Mouse (Mus musculus): Measurements from ENCODE around the gene Sub1. TPM values are rescaled to one million over a fixed set of nuclear protein-coding genes. Genes with fewer than 3 reads are reported as not detected.

The Sub1 gene
- total RNA-seq (2014; rRNA removed) (133 and 184 TPM in 2 replicates), polyA plus RNA-seq (2015; fragmentation: Nextera tagmentation; extraction: Ambion mirVana) (616 and 676 TPM in 2 replicates)

- Histone ChIP-seq H3K9me3 (ENCODE audit: low read length) (no peaks in the 10 kb centered on the region), H3K36me3 (ENCODE audit: insufficient read depth, low read length) (no peaks in the 10 kb centered on the region), H3K9ac (replicated peaks; ENCODE audit: low read length, poor library complexity, severe bottlenecking) (peak within 1 kb of the TSS; percentile 100), H3K4me1 (ENCODE audit: insufficient read depth, low read length) (0 out of 2 replicates have a peak, but pooled peaks cover 3% of the 10 kb centered on the region), H3K4me2 (ENCODE audit: low read depth, low read length, poor library complexity, severe bottlenecking) (peak within 1 kb of the TSS; percentile 81), H3K27ac (ENCODE audit: low read depth, low read length) (peak within 1 kb of the TSS; percentile 87), H3K27me3 (ENCODE audit: insufficient read depth, low read length) (no peaks in the 10 kb centered on the region), H3K4me3 (ENCODE audit: low read depth, low read length) (peak within 1 kb of the TSS; percentile 100)
- WGBS, result 95% methylated on average over 7 of the region's 7 CpGs
- DNase-seq (ENCODE audit: low spot score), result no peak
- no peak for ATAC-seq (ENCODE audit: low FRiP score)
- no peak for TF ChIP-seq CTCF (IDR thresholded peaks at IDR 0.05)
Measured at GRCm38 (mm10) chr15:11996883-11997282, at the start of gene Sub1. Sub1 (minus strand) TSS chr15:11996983.

DNA sequence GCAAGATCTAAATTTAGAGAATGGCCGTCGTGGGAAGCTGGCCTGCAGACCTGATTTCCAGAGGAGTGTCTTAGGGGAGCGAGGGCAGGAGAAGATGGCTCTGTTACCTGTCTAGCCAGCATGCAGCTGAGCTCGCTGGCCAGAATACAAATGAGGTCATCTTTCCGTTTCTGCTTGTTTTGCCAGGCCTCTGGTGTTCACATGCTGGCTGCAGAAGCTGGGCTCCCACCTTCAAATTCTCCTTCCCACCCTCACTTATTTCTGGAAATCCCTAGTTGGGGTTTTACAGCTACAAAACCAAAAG is 43.6 kb upstream of the Sub1 start:
- Histone ChIP-seq H3K27me3 (ENCODE audit: insufficient read depth, low read length) (no peaks in the 10 kb centered on the region), H3K4me1 (ENCODE audit: insufficient read depth, low read length) (peaks cover 4% of the 10 kb centered on the region; the same call in 1 of the 2 replicates), H3K36me3 (ENCODE audit: insufficient read depth, low read length) (no peaks in the 10 kb centered on the region), H3K9ac (replicated peaks; ENCODE audit: low read length, poor library complexity, severe bottlenecking) (no peak overlapping the region), H3K4me3 (ENCODE audit: low read depth, low read length) (no peak overlapping the region), H3K4me2 (ENCODE audit: low read depth, low read length, poor library complexity, severe bottlenecking) (no peak overlapping the region), H3K27ac (ENCODE audit: low read depth, low read length) (peak overlapping the region; percentile 69), H3K9me3 (ENCODE audit: low read length) (no peaks in the 10 kb centered on the region)
- no peak for TF ChIP-seq CTCF (IDR thresholded peaks at IDR 0.05)
- WGBS, result 31% methylated on average over 5 of the region's 5 CpGs
- no peak for DNase-seq (ENCODE audit: low spot score)
- peak; percentile 28; the same call in 1 of the 2 replicates for ATAC-seq (ENCODE audit: low FRiP score)

- peak; percentile 64 for DNase-seq (ENCODE audit: low spot score)
Measured at GRCm38 (mm10) chr15:12039671-12040406, 43.1 kb upstream of the Sub1 start.

DNA sequence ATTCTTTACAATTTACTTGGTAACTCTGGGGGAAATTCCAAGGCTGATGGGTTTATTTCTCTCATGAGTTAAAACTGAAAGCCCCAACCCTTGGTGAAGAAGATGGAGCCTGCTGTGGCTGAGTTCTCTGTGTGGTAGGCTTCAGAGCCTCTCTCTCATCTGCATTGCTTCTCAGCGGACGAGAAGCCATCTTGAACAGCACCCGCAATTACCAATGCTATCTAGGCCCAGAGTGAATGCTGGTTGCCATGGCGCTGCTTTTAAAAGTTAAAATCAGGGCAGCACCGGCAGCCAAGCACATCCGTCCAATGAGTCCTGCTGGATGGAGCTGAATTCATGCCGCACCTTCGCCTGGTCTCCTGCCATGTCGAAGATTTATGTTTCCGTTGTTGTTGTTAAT is 42.5 kb upstream of the Sub1 start:
- H3K27ac ChIP-seq (ENCODE audit: low read depth, low read length), result peak overlapping the region; percentile 69
- no peaks in the 10 kb centered on the region for H3K9me3 ChIP-seq (ENCODE audit: low read length)
- H3K4me1 ChIP-seq (ENCODE audit: insufficient read depth, low read length), result peaks cover 4% of the 10 kb centered on the region; the same call in 1 of the 2 replicates
- no peak for TF ChIP-seq CTCF (IDR thresholded peaks at IDR 0.05)
- ATAC-seq (ENCODE audit: low FRiP score) (peak; percentile 70), DNase-seq (ENCODE audit: low spot score) (peak; percentile 66)
- WGBS, result 28% methylated on average over 10 of the region's 10 CpGs
- no peaks in the 10 kb centered on the region for H3K27me3 ChIP-seq (ENCODE audit: insufficient read depth, low read length)
- 0 out of 2 replicates have a peak overlapping the region, but pooled peaks have one; percentile 16 for H3K4me2 ChIP-seq (ENCODE audit: low read depth, low read length, poor library complexity, severe bottlenecking)
- H3K9ac ChIP-seq (replicated peaks; ENCODE audit: low read length, poor library complexity, severe bottlenecking), result no peak overlapping the region
- H3K36me3 ChIP-seq (ENCODE audit: insufficient read depth, low read length), result no peaks in the 10 kb centered on the region
- H3K4me3 ChIP-seq (ENCODE audit: low read depth, low read length), result no peak overlapping the region

More at GRCm38 (mm10) chr15:12039671-12040406, 43.1 kb upstream of the Sub1 start:
- TF ChIP-seq CTCF (IDR thresholded peaks at IDR 0.05), result no peak
- Histone ChIP-seq H3K4me3 (ENCODE audit: low read depth, low read length) (no peak overlapping the region), H3K36me3 (ENCODE audit: insufficient read depth, low read length) (no peaks in the 10 kb centered on the region), H3K9me3 (ENCODE audit: low read length) (no peaks in the 10 kb centered on the region), H3K4me2 (ENCODE audit: low read depth, low read length, poor library complexity, severe bottlenecking) (0 out of 2 replicates have a peak overlapping the region, but pooled peaks have one; percentile 16), H3K27me3 (ENCODE audit: insufficient read depth, low read length) (no peaks in the 10 kb centered on the region), H3K27ac (ENCODE audit: low read depth, low read length) (peak overlapping the region; percentile 69), H3K9ac (replicated peaks; ENCODE audit: low read length, poor library complexity, severe bottlenecking) (no peak overlapping the region; the same call in 1 of the 2 replicates), H3K4me1 (ENCODE audit: insufficient read depth, low read length) (peaks cover 4% of the 10 kb centered on the region; the same call in 1 of the 2 replicates)
- ATAC-seq (ENCODE audit: low FRiP score), result peak; percentile 87
- 33% methylated on average over 15 of the region's 15 CpGs for WGBS

- peaks cover 4% of the 10 kb centered on the region; the same call in 1 of the 2 replicates for H3K4me1 ChIP-seq (ENCODE audit: insufficient read depth, low read length)
- no peaks in the 10 kb centered on the region for H3K27me3 ChIP-seq (ENCODE audit: insufficient read depth, low read length)
- DNase-seq (ENCODE audit: low spot score) (no peak), ATAC-seq (ENCODE audit: low FRiP score) (no peak)
- no peak overlapping the region for H3K27ac ChIP-seq (ENCODE audit: low read depth, low read length)
- no peaks in the 10 kb centered on the region for H3K36me3 ChIP-seq (ENCODE audit: insufficient read depth, low read length)
- TF ChIP-seq CTCF (IDR thresholded peaks at IDR 0.05), result no peak
- no peak overlapping the region for H3K9ac ChIP-seq (replicated peaks; ENCODE audit: low read length, poor library complexity, severe bottlenecking)
- H3K4me3 ChIP-seq (ENCODE audit: low read depth, low read length), result no peak overlapping the region
- no peak overlapping the region for H3K4me2 ChIP-seq (ENCODE audit: low read depth, low read length, poor library complexity, severe bottlenecking)
- no peaks in the 10 kb centered on the region for H3K9me3 ChIP-seq (ENCODE audit: low read length)
- 80% methylated on average over 10 of the region's 10 CpGs for WGBS
Measured at GRCm38 (mm10) chr15:12037866-12038625, 41.3 kb upstream of the Sub1 start.

All from midbrain, postnatal 0 days (tissue).